Mouse (Mus musculus): ENCODE data around the gene Coa6.
A peak's percentile ranks its signal among the peaks of the same experiment; 100 is the strongest.

Coa6 gene

GRCm38 (mm10) chr8:126464071-126464470 lies 41.8 kb downstream of the Coa6 start:
- DNase-seq (ENCODE audit: low spot score) = no peak

DNA sequence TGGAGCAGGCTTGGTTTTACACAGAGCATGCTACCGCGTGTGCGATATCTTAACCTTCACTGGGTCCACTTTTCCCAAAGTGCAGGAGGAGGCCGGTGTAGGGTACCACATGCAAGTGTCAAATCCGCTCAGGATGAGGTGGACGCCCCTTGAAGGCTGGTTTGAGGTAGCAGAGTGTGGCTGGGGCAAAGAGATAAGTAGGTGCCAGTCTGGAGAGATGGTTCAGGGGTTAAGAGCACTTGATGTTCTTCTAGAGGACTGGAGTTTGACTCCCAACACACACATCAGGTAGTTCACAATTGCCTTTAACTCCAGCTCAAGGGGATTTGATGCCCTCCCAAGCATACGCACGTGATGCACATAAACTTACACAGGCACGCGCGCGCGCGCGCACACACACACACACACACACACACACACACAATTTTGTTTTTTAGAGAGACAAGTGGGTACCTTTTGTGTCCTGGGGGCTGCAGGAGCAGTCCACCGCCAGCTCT lies 51.5 kb downstream of the Coa6 start:
- DNase-seq (ENCODE audit: low spot score) = no peak

DNA sequence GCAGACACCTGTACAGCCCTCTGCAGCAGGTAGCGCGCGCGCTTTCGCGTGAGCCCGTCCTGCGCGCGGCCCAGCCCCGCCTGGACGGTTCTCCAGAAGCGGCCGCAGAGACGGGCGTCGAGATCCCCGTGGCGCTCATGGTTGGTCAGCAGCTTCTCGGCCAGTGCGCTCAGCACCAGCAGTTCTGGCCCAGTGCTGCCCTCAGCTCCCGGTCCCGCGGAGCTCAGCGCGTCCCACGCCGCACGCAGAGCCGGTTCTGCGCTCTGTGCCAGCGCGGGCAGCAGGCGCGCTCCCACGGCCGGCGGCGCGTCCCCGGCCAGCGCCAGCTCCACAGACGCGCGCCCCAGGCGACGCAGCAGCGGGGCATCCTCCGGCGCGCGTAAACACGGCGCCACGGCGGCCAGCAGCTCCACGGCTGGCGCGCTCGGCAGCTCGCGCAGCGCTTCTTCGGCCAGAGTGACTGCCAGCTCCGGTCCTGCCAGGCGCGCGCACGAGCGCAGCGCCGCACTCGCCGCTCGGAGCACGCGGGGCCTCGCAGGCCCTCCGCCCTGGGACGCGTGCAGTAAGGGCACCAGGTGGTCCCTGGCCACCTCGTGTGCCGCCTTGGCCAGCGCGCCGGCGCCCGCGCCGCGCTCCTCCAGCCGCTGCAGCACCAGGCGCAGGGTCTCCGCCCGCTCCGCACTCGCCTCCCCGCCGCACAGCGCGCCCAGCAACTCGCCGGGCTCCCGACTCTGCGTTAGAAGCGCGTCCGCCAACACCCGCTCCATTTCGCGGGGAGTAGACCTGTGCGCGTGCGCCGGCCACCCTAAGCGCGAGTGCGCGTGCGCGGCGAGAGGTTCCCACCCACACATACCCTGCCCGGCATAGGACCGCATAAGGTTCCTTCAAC lies 52.2 kb downstream of the Coa6 start, which contains the start of gene Tarbp1:
Tarbp1 (minus strand) TSS at position 767 of the 889 bp plus-strand sequence.
- DNase-seq (ENCODE audit: low spot score) = peak; percentile 77
